Mouse (Mus musculus) limb, embryonic 12.5 days (tissue): ENCODE data around the gene Nrf1. TPM values are rescaled to one million over a fixed set of nuclear protein-coding genes. Genes with fewer than 3 reads are reported as not detected.

ENCODE experiments used
- ATAC-seq: fragments of 200-750 bp; cut with Nextera tagmentation; 2 replicates; pipeline ENCODE4 v1.8.0; 2017; ENCODE audit warnings: low read depth, moderate TSS enrichment; ENCODE audit not compliant: insufficient number of reproducible peaks, insufficient read depth, low FRiP score, low TSS enrichment
- H3K27ac ChIP-seq: fragments of 300-500 bp; sonication (generic); 2 replicates; pipeline ENCODE4 v1.5.1; 2016; ENCODE audit warnings: mild to moderate bottlenecking, moderate library complexity
- H3K27me3 ChIP-seq: fragments of 300-500 bp; sonication (generic); 2 replicates; pipeline ENCODE4 v1.6.1; 2016; ENCODE audit warnings: mild to moderate bottlenecking, moderate library complexity
- H3K36me3 ChIP-seq: fragments of 300-500 bp; sonication (generic); 2 replicates; pipeline ENCODE4 v1.6.1; 2016; ENCODE audit warnings: mild to moderate bottlenecking, moderate library complexity
- H3K4me1 ChIP-seq: fragments of 300-500 bp; sonication (generic); replicated peaks from 2 replicates; pipeline ENCODE4 v1.6.1; 2016
- H3K4me2 ChIP-seq: fragments of 300-500 bp; sonication (generic); 2 replicates; pipeline ENCODE4 v1.6.1; 2016; ENCODE audit warnings: mild to moderate bottlenecking, moderate library complexity
- H3K4me3 ChIP-seq: fragments of 300-500 bp; sonication (generic); replicated peaks from 2 replicates; pipeline ENCODE4 v1.5.1; 2016; ENCODE audit warnings: mild to moderate bottlenecking
- H3K9ac ChIP-seq: fragments of 300-500 bp; sonication (generic); replicated peaks from 2 replicates; pipeline ENCODE4 v1.6.1; 2016; ENCODE audit warnings: mild to moderate bottlenecking, moderate library complexity
- H3K9me3 ChIP-seq: fragments of 300-500 bp; sonication (generic); 2 replicates; pipeline ENCODE4 v1.6.1; 2016; ENCODE audit warnings: mild to moderate bottlenecking, moderate library complexity
- WGBS: fragments of 180-500 bp; shearing (Covaris S2); methylation state at CpG from one replicate; pipeline ENCODE4 v1.1.7; 2016; 5-methylcytosine and 5-hydroxymethylcytosine counted together
- polyA plus RNA-seq: library from polyadenylated mRNA; unstranded; fragments of >200 nt; fragmentation: Nextera tagmentation; extraction: Ambion mirVana; gene quantifications from 2 replicates; pipeline ENCODE4 v1.2.1, GENCODE M21; 2016

Gene Nrf1
- polyA plus RNA-seq, 1 experiment from 2014 or later, result 75.7 TPM

- H3K4me3 ChIP-seq, result no peak overlapping the region
- H3K9ac ChIP-seq, result no peak overlapping the region
- WGBS, result 23% methylated on average over 11 of the region's 11 CpGs
- no peak overlapping the region for H3K4me2 ChIP-seq
- H3K27me3 ChIP-seq, result peaks cover 50% of the 10 kb centered on the region
- H3K36me3 ChIP-seq, result no peaks in the 10 kb centered on the region
- ATAC-seq, result peak; percentile 32; the same call in 1 of the 2 replicates
- H3K9me3 ChIP-seq, result no peaks in the 10 kb centered on the region
- H3K27ac ChIP-seq, result no peak overlapping the region
- H3K4me1 ChIP-seq, result peaks cover 41% of the 10 kb centered on the region
Observed at GRCm38 (mm10) chr6:30167192-30167591, 119.4 kb downstream of the Nrf1 start.

GRCm38 (mm10) chr6:30168275-30168674, 120.5 kb downstream of the Nrf1 start:
- no peaks in the 10 kb centered on the region for H3K9me3 ChIP-seq
- H3K36me3 ChIP-seq, result no peaks in the 10 kb centered on the region
- no peak overlapping the region for H3K4me2 ChIP-seq
- peaks cover 57% of the 10 kb centered on the region for H3K27me3 ChIP-seq
- H3K4me3 ChIP-seq, result no peak overlapping the region
- no peak for ATAC-seq
- no peak overlapping the region for H3K27ac ChIP-seq
- 95% methylated on average over 3 of the region's 3 CpGs for WGBS
- no peak overlapping the region for H3K9ac ChIP-seq
- peaks cover 42% of the 10 kb centered on the region for H3K4me1 ChIP-seq

DNA sequence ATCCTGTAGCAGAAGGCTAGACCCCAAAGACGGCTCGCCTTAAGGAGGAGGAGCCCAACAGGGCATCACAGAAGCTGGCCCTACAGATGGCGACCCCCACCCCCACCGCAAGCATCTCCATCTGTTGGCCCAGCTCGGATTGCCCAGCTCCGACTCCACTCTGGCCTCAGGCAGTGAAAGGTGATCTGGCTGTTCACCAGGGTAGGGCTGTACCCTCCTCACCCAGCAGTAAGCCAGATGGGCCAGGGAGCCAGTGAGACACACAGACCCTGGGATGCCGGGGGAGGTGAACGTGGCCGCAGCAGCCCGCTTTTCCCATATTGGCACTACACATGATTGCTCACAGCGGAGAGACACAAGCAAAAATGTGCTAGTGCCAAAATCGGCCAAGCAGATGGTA, 121.4 kb downstream of the Nrf1 start:
- Histone ChIP-seq H3K9me3 (no peaks in the 10 kb centered on the region), H3K4me1 (peaks cover 50% of the 10 kb centered on the region), H3K27me3 (peaks cover 66% of the 10 kb centered on the region), H3K4me3 (no peak overlapping the region), H3K36me3 (no peaks in the 10 kb centered on the region), H3K9ac (no peak overlapping the region), H3K27ac (no peak overlapping the region), H3K4me2 (no peak overlapping the region)
- ATAC-seq, result peak; percentile 24; the same call in 1 of the 2 replicates
- 39% methylated on average over 12 of the region's 12 CpGs for WGBS

GRCm38 (mm10) chr6:30171226-30171625, 123.4 kb downstream of the Nrf1 start:
- H3K4me2 ChIP-seq, result no peak overlapping the region

DNA sequence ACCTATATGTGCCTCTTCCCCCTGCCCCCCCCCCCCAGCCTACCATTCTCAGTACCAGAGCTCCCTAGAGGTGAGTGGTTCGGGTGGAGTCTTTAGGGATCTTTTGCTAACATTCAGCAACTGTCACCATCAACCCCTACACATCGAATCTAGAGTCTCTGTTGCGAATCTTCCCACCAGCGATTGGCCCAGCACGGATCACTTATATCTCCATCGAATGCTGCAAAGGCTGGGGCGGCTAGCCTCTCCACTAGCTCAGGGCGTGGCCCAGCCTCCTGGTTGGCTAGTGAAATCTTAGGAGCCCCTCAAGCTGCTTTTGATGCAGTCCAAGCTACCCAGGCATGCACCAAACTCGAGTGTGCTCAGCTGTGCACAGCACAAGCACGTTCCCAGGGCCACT, 124.2 kb downstream of the Nrf1 start:
- no peaks in the 10 kb centered on the region for H3K9me3 ChIP-seq
- peak overlapping the region; percentile 58; the same call in 1 of the 2 replicates for H3K4me2 ChIP-seq
- no peak for ATAC-seq
- peaks cover 89% of the 10 kb centered on the region for H3K27me3 ChIP-seq
- H3K27ac ChIP-seq, result no peak overlapping the region
- H3K4me3 ChIP-seq, result no peak overlapping the region
- no peaks in the 10 kb centered on the region for H3K36me3 ChIP-seq
- peaks cover 63% of the 10 kb centered on the region for H3K4me1 ChIP-seq
- no peak overlapping the region for H3K9ac ChIP-seq
- WGBS, result 23% methylated on average over 10 of the region's 10 CpGs

More at GRCm38 (mm10) chr6:30171226-30171625, 123.4 kb downstream of the Nrf1 start:
- H3K27me3 ChIP-seq, result peaks cover 83% of the 10 kb centered on the region
- no peak for ATAC-seq
- H3K9ac ChIP-seq, result no peak overlapping the region
- H3K4me3 ChIP-seq, result no peak overlapping the region
- WGBS, result 23% methylated on average over 8 of the region's 8 CpGs
- H3K27ac ChIP-seq, result no peak overlapping the region
- H3K36me3 ChIP-seq, result no peaks in the 10 kb centered on the region
- H3K4me1 ChIP-seq, result peaks cover 67% of the 10 kb centered on the region
- H3K9me3 ChIP-seq, result no peaks in the 10 kb centered on the region

DNA sequence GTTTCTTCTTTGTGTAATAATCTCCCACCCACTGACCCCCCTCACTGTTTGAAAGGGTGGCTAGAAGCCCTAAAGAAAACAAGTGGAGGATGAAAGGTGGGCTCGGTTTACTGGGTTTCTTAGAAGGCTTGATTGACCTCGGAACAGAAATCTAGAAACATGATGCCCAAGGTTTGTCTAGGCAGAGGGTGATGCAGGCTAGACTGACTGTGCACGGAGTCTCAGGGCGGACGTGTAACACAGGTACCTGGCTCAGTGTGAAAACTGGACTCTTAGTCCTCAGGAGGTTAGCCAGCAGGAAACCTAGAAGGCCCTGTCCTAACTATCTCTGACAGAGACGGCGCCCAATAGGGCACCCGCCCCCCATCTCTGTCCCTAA, 124.6 kb downstream of the Nrf1 start:
- H3K36me3 ChIP-seq, result no peaks in the 10 kb centered on the region
- H3K4me3 ChIP-seq, result peak overlapping the region; percentile 40; the same call in 1 of the 2 replicates
- no peak overlapping the region for H3K9ac ChIP-seq
- ATAC-seq, result no peak
- 18% methylated on average over 8 of the region's 8 CpGs for WGBS
- H3K4me2 ChIP-seq, result peak overlapping the region; percentile 58
- no peak overlapping the region for H3K27ac ChIP-seq
- peaks cover 93% of the 10 kb centered on the region for H3K27me3 ChIP-seq
- H3K9me3 ChIP-seq, result no peaks in the 10 kb centered on the region
- H3K4me1 ChIP-seq, result peaks cover 62% of the 10 kb centered on the region

GRCm38 (mm10) chr6:30172820-30173550, 125.2 kb downstream of the Nrf1 start:
- WGBS, result under 1% methylated on average over 44 of the region's 44 CpGs
- no peak for ATAC-seq
- no peak overlapping the region for H3K27ac ChIP-seq

DNA sequence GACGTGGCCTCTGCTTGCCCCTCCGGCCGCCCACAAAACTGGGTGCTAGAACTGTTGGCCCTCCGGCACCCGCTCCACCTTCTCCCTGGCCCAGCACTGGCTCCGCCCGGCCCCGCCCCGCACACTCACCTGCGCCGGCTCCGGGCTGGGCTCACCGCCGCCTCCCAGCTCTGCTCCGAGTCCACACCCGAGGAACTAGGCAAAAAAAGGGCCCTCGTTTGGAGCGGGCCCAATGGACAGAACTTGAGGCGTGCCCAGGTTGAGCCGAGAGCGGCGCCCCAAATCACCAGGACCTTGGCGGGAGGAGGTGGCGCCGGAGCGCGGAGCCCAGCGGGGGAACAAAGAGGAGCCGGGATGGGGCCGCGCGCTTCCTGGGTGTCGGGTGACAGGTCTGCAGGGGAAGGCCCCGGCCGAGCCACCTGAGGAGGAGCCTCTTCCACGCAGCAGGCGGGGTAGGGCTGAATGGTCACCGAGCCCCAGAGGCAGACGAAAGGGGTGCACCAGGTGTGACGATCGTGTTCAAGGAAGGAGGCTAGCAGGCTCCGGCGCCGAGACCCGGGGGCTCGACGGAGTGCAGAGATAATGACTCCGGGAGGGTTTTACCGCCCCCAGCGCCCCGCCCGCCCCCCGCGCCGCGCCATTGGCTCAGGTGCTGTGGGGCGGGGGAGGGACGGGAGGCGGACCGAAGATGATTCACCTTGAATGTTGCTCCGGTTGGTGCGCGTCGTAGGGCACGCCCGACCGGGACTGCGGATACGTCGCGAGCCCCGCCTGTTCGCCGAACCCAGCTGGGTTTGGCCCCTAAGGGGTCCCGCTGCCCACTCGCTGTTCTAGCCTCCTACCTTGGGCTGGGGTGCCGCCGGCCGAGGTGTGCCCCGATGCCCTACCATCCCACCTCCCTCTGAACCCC, 126.0 kb downstream of the Nrf1 start:
- Histone ChIP-seq H3K9me3 (peaks cover 3% of the 10 kb centered on the region; the same call in 1 of the 2 replicates), H3K4me3 (peak overlapping the region; percentile 40), H3K4me1 (peaks cover 57% of the 10 kb centered on the region), H3K9ac (peak overlapping the region; percentile 8; the same call in 1 of the 2 replicates), H3K27ac (no peak overlapping the region), H3K36me3 (no peaks in the 10 kb centered on the region), H3K27me3 (peaks cover 98% of the 10 kb centered on the region), H3K4me2 (peak overlapping the region; percentile 58)
- no peak for ATAC-seq
- under 1% methylated on average over 80 of the region's 80 CpGs for whole genome bisulfite sequencing

More at GRCm38 (mm10) chr6:30172820-30173550, 125.2 kb downstream of the Nrf1 start:
- no peaks in the 10 kb centered on the region for H3K36me3 ChIP-seq
- H3K9me3 ChIP-seq, result no peaks in the 10 kb centered on the region
- peaks cover 60% of the 10 kb centered on the region for H3K4me1 ChIP-seq
- H3K27me3 ChIP-seq, result peaks cover 97% of the 10 kb centered on the region
- H3K4me3 ChIP-seq, result peak overlapping the region; percentile 40
- no peak overlapping the region for H3K9ac ChIP-seq
- peak overlapping the region; percentile 58 for H3K4me2 ChIP-seq

GRCm38 (mm10) chr6:30174461-30175224, 126.9 kb downstream of the Nrf1 start:
- Histone ChIP-seq H3K4me3 (peak overlapping the region; percentile 40), H3K27me3 (peaks cover 98% of the 10 kb centered on the region), H3K9ac (no peak overlapping the region), H3K9me3 (peaks cover 6% of the 10 kb centered on the region; the same call in 1 of the 2 replicates), H3K27ac (no peak overlapping the region), H3K36me3 (no peaks in the 10 kb centered on the region), H3K4me1 (peaks cover 52% of the 10 kb centered on the region), H3K4me2 (peak overlapping the region; percentile 58)
- 1% methylated on average over 33 of the region's 33 CpGs for WGBS
- no peak for ATAC-seq

DNA sequence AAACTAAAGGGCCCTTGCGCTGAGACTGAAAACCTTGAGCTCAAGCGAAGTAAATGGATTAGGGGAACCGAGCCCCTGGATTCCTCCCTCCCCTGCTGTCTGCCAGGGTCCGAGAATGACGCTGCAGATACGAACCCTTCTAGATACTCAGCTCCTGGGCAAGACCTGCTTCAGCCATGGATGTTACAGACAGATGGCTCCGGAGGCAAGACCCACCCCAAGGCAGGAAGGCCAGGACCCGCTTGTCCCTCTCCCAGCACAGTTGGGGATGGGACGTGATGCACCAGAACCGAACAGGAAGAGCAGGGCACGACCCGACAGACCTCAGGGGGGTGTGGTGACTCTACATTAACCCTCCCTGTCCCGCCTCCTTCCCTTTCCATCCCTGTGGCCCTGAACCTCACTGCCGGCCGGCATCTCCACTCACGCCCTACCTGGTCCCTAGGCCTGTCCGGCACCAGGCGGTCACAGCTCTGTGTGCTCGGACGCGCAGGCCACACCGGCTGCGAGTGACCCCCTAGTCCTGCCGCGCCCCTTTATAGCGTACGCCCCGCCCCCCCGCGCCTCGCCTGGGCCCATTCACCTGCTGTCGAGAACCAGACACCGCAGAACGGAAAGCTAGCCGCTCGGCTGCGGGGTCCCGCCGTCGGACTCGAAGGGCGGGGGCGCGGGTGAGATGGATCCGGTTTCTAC, 127.6 kb downstream of the Nrf1 start:
- Histone ChIP-seq H3K36me3 (no peaks in the 10 kb centered on the region), H3K27ac (no peak overlapping the region), H3K27me3 (peaks cover 98% of the 10 kb centered on the region), H3K4me3 (peak overlapping the region; percentile 25), H3K4me1 (peaks cover 54% of the 10 kb centered on the region), H3K9me3 (peaks cover 6% of the 10 kb centered on the region; the same call in 1 of the 2 replicates), H3K4me2 (peak overlapping the region; percentile 58), H3K9ac (no peak overlapping the region)
- WGBS, result under 1% methylated on average over 45 of the region's 45 CpGs
- no peak for ATAC-seq
